Mouse (Mus musculus): ENCODE results near the gene Tmc8. TPM values are rescaled to one million over a fixed set of nuclear protein-coding genes. Genes with fewer than 3 reads are reported as not detected.
A peak's percentile ranks its signal among the peaks of the same experiment; 100 is the strongest.
"Not testable (repeated sequence)": the region's sequence is repeated elsewhere in the genome, so short reads cannot be mapped to it uniquely, and the experiment has no call there.

Tmc8 gene
- polyA plus RNA-seq, 1 experiment from 2014 or later: 3.6 TPM

DNA sequence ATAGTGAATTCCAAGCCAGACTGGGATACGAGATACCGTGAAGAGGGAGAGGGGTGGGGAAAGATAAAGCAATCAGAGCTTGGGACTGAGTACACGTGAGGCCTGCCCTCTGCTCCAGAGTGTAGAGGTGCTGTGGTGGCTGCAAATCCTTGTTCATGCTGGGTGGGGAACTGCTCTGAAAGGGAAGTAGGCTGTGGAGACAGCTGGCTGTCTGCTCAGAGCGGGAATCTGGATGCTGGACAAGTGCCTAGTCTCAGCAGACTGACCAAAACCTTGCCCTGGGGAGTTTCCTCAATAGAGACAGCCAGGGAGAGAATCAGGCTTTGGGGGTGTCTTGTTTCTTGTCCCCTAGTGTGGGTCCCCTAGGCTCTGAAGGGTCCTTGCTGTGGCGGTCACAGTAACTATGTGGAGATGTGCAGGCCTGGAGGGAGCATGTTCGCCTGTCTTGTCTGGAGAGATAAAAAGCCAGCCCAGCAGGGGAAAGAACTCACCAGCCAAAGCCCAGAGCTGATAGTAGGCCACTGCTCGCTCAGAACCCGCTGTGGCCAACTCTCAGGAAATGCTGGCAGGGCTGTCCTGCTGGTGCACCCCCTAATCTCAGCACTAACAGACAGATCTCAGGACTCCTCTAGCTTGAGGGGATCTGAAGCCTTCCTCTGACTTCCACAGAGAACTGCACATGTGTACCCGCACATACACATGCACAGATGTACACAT lies 47.2 kb downstream of the Tmc8 start:
- Histone ChIP-seq H3K36me3 (no peaks in the 10 kb centered on the region), H3K9me3 (replicated peaks) (no peaks in the 10 kb centered on the region), H3K4me3 (replicated peaks) (no peak overlapping the region), H3K4me1 (peaks cover 77% of the 10 kb centered on the region), H3K4me2 (no peak overlapping the region), H3K27ac (peak overlapping the region; percentile 79), H3K9ac (no peak overlapping the region), H3K27me3 (no peaks in the 10 kb centered on the region)
- WGBS: 54% methylated on average over 9 of the region's 9 CpGs
- no peak for ATAC-seq (replicated peaks; ENCODE audit: low FRiP score)

- Histone ChIP-seq H3K4me1 (peaks cover 72% of the 10 kb centered on the region), H3K27me3 (no peaks in the 10 kb centered on the region), H3K9ac (no peak overlapping the region), H3K4me2 (no peak overlapping the region), H3K36me3 (no peaks in the 10 kb centered on the region), H3K27ac (peak overlapping the region; percentile 79), H3K4me3 (replicated peaks) (no peak overlapping the region), H3K9me3 (replicated peaks) (no peaks in the 10 kb centered on the region)
- ATAC-seq (replicated peaks; ENCODE audit: low FRiP score): no peak
- 26% methylated on average over 2 of the region's 2 CpGs for WGBS
These were observed 47.9 kb downstream of the Tmc8 start for GRCm38 (mm10) chr11:117829671-117830215.

- H3K9ac ChIP-seq: no peak overlapping the region
- no peak for ATAC-seq (replicated peaks; ENCODE audit: low FRiP score)
- H3K4me3 ChIP-seq (replicated peaks): no peak overlapping the region
- H3K36me3 ChIP-seq: no peaks in the 10 kb centered on the region
- H3K4me1 ChIP-seq: peaks cover 65% of the 10 kb centered on the region
- peak overlapping the region; percentile 79 for H3K27ac ChIP-seq
- no peaks in the 10 kb centered on the region for H3K9me3 ChIP-seq (replicated peaks)
- no peak overlapping the region for H3K4me2 ChIP-seq
- 68% methylated on average over 9 of the region's 9 CpGs for WGBS
- H3K27me3 ChIP-seq: no peaks in the 10 kb centered on the region
These were observed 48.5 kb downstream of the Tmc8 start for GRCm38 (mm10) chr11:117830401-117830800.

- H3K27me3 ChIP-seq: no peaks in the 10 kb centered on the region
- H3K36me3 ChIP-seq: no peaks in the 10 kb centered on the region
- H3K4me1 ChIP-seq: peaks cover 52% of the 10 kb centered on the region
- H3K27ac ChIP-seq: no peak overlapping the region
- H3K4me2 ChIP-seq: peak overlapping the region; percentile 52
- whole genome bisulfite sequencing: 19% methylated on average over 28 of the region's 28 CpGs
- H3K9me3 ChIP-seq (replicated peaks): no peaks in the 10 kb centered on the region
- no peak overlapping the region for H3K9ac ChIP-seq
- peak; percentile 35; the same call in 1 of the 2 replicates for ATAC-seq (replicated peaks; ENCODE audit: low FRiP score)
- peak overlapping the region; percentile 27 for H3K4me3 ChIP-seq (replicated peaks)
These were observed 50.5 kb downstream of the Tmc8 start for GRCm38 (mm10) chr11:117832086-117832969.

- Histone ChIP-seq H3K4me1 (peaks cover 41% of the 10 kb centered on the region), H3K27ac (0 out of 2 replicates have a peak overlapping the region, but pooled peaks have one; percentile 48)
- H3K9ac ChIP-seq; H3K27me3 ChIP-seq; H3K4me3 ChIP-seq (replicated peaks); H3K9me3 ChIP-seq (replicated peaks); ATAC-seq (replicated peaks; ENCODE audit: low FRiP score); H3K4me2 ChIP-seq; H3K36me3 ChIP-seq: not testable (repeated sequence)
- 86% methylated on average over 5 of the region's 6 CpGs for WGBS
These were observed 51.6 kb downstream of the Tmc8 start for GRCm38 (mm10) chr11:117833509-117833908.

- Histone ChIP-seq H3K27me3 (no peaks in the 10 kb centered on the region), H3K36me3 (no peaks in the 10 kb centered on the region), H3K9ac (no peak overlapping the region), H3K4me2 (no peak overlapping the region), H3K4me1 (peaks cover 38% of the 10 kb centered on the region), H3K27ac (0 out of 2 replicates have a peak overlapping the region, but pooled peaks have one; percentile 24), H3K9me3 (replicated peaks) (no peaks in the 10 kb centered on the region), H3K4me3 (replicated peaks) (no peak overlapping the region)
- ATAC-seq (replicated peaks; ENCODE audit: low FRiP score): no peak
- WGBS: 89% methylated on average over 8 of the region's 8 CpGs
These were observed 52.2 kb downstream of the Tmc8 start for GRCm38 (mm10) chr11:117834086-117834485.

DNA sequence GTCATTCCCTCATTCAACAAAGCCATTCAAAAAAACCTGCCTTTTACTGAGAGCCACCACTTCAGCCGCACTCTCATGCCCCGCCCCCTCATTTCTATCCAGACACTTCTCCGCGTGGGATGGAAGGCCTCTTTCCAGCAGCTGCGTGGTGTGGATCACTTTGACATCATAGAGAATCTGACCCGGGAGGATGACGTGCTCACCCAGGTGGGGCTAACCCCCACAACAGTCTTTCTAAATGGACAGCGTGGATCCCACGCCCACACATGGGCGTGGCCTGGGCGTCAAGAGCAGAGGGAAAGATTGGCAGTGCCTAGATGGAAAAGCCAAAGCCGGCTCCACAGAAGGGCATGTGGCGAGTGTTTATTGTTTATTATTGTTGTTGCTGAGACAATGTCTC lies 54.4 kb downstream of the Tmc8 start:
- Histone ChIP-seq H3K4me3 (replicated peaks) (peak overlapping the region; percentile 19), H3K4me1 (peaks cover 19% of the 10 kb centered on the region), H3K27ac (no peak overlapping the region), H3K36me3 (no peaks in the 10 kb centered on the region), H3K27me3 (no peaks in the 10 kb centered on the region), H3K4me2 (peak overlapping the region; percentile 54), H3K9ac (0 out of 2 replicates have a peak overlapping the region, but pooled peaks have one; percentile 21), H3K9me3 (replicated peaks) (no peaks in the 10 kb centered on the region)
- ATAC-seq (replicated peaks; ENCODE audit: low FRiP score): 0 out of 2 replicates have a peak, but pooled peaks have one; percentile 27
- WGBS: 26% methylated on average over 13 of the region's 13 CpGs

DNA sequence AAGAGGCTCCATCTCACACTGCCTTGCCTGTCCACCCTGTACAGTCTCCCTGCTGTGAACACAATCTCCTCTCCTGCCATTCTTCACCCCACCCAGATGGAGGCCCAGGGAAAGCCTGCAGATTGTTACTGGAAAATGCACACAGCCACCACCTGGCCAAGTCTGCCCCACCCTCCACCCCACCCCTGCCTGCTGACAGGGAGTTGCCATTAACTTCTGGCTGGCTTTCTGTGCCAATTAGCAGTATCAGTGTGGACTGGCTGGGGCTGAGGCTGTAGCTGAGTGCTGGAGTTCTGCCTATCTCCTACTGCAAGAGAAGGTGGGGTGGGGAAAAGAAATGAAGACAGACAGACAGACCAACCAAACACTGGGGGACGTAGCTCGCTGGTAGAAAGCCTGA lies 56.7 kb downstream of the Tmc8 start:
- no peaks in the 10 kb centered on the region for H3K9me3 ChIP-seq (replicated peaks)
- H3K4me1 ChIP-seq: peaks cover 9% of the 10 kb centered on the region
- H3K27ac ChIP-seq: 0 out of 2 replicates have a peak overlapping the region, but pooled peaks have one; percentile 9
- H3K4me3 ChIP-seq (replicated peaks): no peak overlapping the region
- no peaks in the 10 kb centered on the region for H3K27me3 ChIP-seq
- no peak overlapping the region for H3K4me2 ChIP-seq
- H3K9ac ChIP-seq: no peak overlapping the region
- H3K36me3 ChIP-seq: no peaks in the 10 kb centered on the region
- 55% methylated on average over 2 of the region's 2 CpGs for WGBS
- ATAC-seq (replicated peaks; ENCODE audit: low FRiP score): peak; percentile 63

DNA sequence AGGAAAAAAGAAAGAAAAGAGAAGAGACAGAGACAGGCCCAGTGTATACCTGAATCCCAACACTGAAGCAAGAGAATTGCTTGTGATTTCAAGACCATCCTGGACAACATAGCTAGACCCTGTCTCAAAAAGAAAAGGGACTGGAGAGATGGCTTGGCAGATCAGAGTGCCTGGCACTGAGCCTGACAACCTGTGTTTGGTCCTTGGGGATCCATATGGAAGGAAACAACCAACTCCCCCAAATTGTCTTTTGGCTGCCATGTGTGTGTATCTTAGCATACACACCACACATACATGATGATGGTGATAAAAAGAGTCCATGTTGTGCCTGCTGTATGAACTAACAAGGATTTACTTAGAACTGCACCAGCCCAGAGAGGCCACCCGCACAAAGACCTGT lies 57.1 kb downstream of the Tmc8 start:
- 91% methylated on average over 1 of the region's 1 CpGs for WGBS
- no peaks in the 10 kb centered on the region for H3K36me3 ChIP-seq
- no peak overlapping the region for H3K27ac ChIP-seq
- peaks cover 9% of the 10 kb centered on the region for H3K4me1 ChIP-seq
- no peak overlapping the region for H3K4me3 ChIP-seq (replicated peaks)
- no peak overlapping the region for H3K9ac ChIP-seq
- H3K9me3 ChIP-seq (replicated peaks): no peaks in the 10 kb centered on the region
- no peak for ATAC-seq (replicated peaks; ENCODE audit: low FRiP score)
- H3K4me2 ChIP-seq: no peak overlapping the region
- H3K27me3 ChIP-seq: no peaks in the 10 kb centered on the region

DNA sequence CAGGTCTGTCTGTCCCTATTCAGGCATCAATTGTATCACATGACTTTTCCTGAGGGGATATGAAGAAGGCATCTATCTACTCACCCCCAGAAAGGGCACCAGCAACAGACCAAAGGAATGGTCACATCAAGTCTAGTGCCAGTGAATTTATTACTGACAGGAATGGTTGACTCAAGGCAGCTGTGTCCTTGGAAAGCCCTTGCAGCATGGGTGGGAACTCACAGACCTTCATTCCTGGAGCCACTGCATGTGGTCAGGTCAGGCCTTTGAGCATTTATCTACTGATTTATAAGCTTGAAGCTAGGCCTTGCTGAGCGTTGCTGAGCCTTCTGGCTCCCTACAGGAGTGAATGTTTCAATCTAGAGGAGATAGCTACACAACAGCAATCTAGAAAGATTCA lies 59.0 kb downstream of the Tmc8 start:
- H3K4me2 ChIP-seq: no peak overlapping the region
- peaks cover 17% of the 10 kb centered on the region for H3K4me1 ChIP-seq
- H3K27ac ChIP-seq: no peak overlapping the region
- H3K4me3 ChIP-seq (replicated peaks): no peak overlapping the region
- H3K9me3 ChIP-seq (replicated peaks): no peaks in the 10 kb centered on the region
- H3K9ac ChIP-seq: no peak overlapping the region
- ATAC-seq (replicated peaks; ENCODE audit: low FRiP score): no peak
- 35% methylated on average over 1 of the region's 1 CpGs for WGBS
- H3K27me3 ChIP-seq: no peaks in the 10 kb centered on the region
- H3K36me3 ChIP-seq: no peaks in the 10 kb centered on the region

Measured in kidney, embryonic 15.5 days (tissue).